Mouse (Mus musculus) heart, adult 2 months (tissue): ENCODE data around the gene Gm17535.
"Not testable (repeated sequence)": the region's sequence is repeated elsewhere in the genome, so short reads cannot be mapped to it uniquely, and the experiment has no call there.

ENCODE experiments used
- CTCF ChIP-seq: fragments of 200-600 bp; IDR thresholded peaks from 2 replicates; pipeline ENCODE4 v1.8.1; 2022; ENCODE audit warnings: antibody characterized with exemption, mild to moderate bottlenecking, moderate library complexity
- EP300 ChIP-seq: fragments of 200-500 bp; IDR thresholded peaks from 2 replicates; pipeline ENCODE4 v1.6.1; 2011; ENCODE audit warnings: low read depth, low read length, control low read depth; ENCODE audit not compliant: insufficient read depth
- POLR2A ChIP-seq: fragments of 200-500 bp; IDR thresholded peaks from 2 replicates; pipeline ENCODE4 v1.6.1; 2011; ENCODE audit warnings: mild to moderate bottlenecking, low read depth, low read length, control low read depth; ENCODE audit not compliant: insufficient read depth

DNA sequence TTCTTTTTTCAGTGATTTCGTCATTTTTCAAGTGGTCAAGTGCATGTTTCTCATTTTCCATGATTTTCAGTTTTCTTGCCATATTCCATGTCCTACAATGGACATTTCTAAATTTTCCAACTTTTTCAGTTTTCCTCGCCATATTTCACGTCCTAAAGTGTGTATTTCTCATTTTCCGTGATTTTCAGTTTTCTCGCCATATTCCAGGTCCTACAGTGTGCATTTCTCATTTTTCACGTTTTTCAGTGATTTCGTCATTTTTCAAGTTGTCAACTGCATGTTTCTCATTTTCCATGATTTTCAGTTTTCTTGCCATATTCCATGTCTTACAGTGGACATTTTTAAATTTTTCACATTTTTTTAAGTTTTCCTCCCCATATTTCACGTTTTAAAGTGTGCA lies 27.8 kb upstream of the Gm17535 start:
- not testable (repeated sequence) for TF ChIP-seq POLR2A, CTCF, EP300
